Mouse (Mus musculus): Measurements from ENCODE around the gene Tpgs1.
"Not testable (repeated sequence)": the region's sequence is repeated elsewhere in the genome, so short reads cannot be mapped to it uniquely, and the experiment has no call there.

Tpgs1 gene

GRCm38 (mm10) chr10:79693580-79694378 lies 24.6 kb downstream of the Tpgs1 start:
- DNase-seq: no peak

GRCm38 (mm10) chr10:79694379-79694655 lies 25.1 kb downstream of the Tpgs1 start:
- no peak for DNase-seq

GRCm38 (mm10) chr10:79695231-79696128 lies 26.3 kb downstream of the Tpgs1 start:
- peak; percentile 90 for DNase-seq

DNA sequence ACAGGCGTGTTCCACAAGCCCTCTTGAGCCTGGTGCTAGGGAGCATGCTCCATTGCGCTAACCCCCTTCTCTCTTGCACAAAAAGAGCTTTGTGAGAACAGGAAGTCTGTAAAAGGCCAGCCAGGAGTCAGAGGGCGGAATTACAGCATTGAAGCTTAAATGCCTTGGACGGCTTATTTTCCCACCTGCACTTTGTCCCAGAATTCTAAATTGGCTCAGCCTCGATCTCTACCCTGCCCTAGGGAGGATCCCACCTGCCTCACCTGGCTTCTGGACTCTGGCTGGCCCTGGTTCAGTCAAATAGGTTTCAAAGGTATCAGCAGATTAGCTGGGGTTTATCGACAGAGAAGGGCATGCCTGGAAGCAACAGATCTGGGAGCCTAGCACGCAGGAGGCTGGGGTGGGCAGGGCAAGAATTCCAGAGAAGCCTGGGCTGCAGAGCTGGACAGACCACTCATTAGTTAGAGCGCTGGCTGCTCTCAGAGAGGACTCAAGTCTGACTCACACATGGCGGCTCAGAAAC lies 27.0 kb downstream of the Tpgs1 start:
- peak; percentile 52 for DNase-seq

- DNase-seq: peak; percentile 71
Measured at GRCm38 (mm10) chr10:79697916-79698315, 28.7 kb downstream of the Tpgs1 start.

DNA sequence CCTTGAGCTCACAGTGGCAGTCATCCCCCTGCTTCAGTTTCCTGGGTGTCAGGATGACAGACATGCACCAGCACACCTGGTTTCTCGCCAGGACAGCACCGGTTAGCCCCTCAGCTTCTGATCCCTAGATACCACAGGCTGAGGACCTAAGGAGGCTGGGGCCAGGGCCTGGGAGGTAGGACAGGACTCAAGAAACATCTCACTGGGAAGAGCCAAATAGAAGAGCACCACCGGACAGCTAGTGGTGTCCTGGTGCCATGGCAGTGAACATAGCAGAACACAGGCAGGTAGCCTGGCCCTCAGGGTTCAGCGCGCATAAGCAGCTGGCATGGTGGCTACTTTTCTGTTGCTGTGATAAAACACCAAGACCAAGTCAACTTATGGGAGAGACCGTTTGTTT lies 29.3 kb downstream of the Tpgs1 start:
- no peak for DNase-seq

GRCm38 (mm10) chr10:79700676-79701075 lies 31.5 kb downstream of the Tpgs1 start:
- no peak for DNase-seq

DNA sequence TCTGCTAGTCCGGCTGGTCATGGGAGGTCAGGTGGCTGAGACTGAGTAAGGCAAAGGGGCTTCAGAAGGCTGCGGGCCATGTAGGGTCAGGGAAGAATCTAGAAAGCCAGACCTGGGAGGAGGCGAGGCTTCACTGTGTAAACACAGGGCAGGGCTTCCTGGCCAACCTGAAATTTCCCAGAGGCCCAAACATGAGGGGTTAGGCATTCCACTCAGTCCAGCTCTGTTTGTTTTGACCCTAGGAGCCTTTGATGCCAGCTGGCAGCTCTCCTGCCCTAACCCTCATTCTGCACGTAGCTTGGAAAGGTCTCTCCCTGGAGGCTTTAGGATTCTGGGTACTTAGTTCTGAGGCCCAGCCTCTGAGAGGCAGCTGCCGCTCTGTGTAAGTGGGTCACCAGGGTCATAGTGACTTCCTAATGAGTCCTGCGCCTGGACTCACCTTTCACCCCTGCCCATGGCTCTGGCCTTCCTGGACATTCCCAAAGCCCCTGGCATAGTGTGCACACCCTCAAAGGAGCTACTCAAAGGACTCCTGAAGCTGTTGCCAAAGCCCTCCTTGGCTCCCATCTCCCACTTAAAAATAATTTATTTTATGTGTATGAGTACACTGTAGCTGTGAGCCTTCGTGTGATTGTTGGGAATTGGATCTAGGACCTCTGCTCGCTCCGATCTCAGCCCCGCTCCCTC lies 32.4 kb downstream of the Tpgs1 start:
- peak; percentile 81 for DNase-seq

DNA sequence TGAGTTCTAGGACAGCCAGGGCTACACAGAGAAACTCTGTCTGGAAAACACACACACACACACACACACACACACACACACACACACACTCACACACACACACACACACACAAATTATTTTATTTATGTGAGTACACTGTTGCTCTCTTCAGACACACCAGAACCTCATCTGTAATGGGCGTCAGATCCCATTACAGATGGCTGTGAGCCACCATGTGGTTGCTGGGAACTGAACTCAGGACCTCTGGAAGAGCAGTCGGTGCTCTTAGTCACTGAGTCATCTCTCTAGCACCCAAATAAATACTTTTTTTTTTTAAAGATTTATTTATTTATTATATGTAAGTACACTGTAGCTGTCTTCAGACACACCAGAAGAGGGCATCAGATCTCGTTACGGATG lies 33.8 kb downstream of the Tpgs1 start:
- not testable (repeated sequence) for DNase-seq

DNA sequence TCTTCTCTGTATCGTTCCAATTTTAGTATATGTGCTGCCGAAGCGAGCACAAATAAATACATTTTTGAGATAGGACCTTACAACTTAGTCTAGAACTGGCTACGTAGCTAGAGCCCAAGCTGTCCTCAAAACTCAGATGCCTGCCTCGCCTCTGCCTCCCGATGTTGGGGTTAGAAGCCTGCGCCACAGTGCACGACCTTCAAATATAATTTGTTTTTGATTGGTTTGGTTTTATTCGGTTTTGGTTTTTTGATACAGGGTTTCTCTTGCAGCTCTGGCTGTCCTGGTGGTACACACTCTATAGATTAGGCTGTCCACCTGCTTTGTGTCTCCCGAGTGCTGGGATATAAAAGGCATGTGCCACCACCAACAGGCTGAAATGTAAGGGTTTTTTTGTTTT lies 34.4 kb downstream of the Tpgs1 start:
- no peak for DNase-seq

- DNase-seq: peak; percentile 99
Measured at GRCm38 (mm10) chr10:79704065-79704969, 35.1 kb downstream of the Tpgs1 start, which contains the start of gene Bsg. Bsg (plus strand) TSS chr10:79704491.

DNA sequence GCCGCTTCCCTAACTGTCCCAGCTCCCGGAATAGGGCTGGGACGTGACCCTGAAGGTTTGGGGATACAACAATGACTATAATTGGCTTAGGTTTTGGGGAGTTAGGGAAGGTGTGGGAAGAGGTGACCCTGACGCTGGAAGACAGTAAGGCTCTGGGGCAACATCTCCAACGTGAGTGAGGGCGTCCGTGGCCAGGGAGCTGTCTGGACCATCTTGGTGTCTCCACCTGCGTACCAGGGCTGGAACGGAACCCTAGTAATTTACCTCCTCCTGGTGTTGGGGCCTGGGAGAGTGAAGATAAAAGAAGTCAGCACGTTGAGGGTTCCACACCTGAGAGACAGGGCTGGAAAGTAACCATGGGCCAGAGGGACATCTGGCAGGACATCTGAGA lies 35.8 kb downstream of the Tpgs1 start:
- DNase-seq: no peak

GRCm38 (mm10) chr10:79705951-79706350 lies 36.8 kb downstream of the Tpgs1 start:
- DNase-seq: no peak

DNA sequence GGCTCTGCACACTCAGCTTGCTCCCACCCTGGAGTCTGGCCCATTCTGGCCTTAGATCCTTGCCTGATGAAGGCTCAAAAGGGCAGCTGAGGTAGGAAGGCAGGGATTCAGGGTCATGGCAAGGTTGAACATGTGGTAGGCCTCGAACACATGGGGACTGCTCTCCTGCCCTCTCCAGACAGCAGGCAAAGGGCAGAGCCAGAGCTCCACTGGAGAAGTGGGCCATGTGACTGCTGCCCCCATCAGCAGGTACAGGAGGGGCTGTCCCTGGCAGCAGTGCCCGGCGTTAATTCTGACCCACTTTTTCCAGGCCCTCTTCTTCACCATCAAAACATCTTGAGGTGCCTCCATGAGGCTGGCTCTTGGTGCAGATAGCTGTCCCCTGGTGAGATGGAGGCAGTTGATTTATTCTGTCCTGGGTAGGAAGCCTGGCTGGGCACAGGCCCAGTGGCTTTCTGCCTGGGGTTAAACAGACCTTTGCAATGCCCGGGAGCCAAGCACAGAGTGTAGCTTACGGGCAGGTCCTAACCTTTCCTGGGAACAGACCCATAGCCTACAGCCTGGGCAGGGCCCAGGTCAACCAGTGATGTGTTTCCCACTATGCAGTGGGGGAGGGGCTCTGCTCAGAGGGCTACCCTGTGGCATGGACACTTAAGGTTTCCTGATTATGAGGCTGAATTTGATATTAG lies 37.4 kb downstream of the Tpgs1 start:
- no peak for DNase-seq

GRCm38 (mm10) chr10:79707162-79707561 lies 38.0 kb downstream of the Tpgs1 start:
- DNase-seq: no peak

- DNase-seq: no peak
Measured at GRCm38 (mm10) chr10:79707759-79708158, 38.6 kb downstream of the Tpgs1 start.

GRCm38 (mm10) chr10:79708668-79709067 lies 39.5 kb downstream of the Tpgs1 start:
- DNase-seq: no peak

DNA sequence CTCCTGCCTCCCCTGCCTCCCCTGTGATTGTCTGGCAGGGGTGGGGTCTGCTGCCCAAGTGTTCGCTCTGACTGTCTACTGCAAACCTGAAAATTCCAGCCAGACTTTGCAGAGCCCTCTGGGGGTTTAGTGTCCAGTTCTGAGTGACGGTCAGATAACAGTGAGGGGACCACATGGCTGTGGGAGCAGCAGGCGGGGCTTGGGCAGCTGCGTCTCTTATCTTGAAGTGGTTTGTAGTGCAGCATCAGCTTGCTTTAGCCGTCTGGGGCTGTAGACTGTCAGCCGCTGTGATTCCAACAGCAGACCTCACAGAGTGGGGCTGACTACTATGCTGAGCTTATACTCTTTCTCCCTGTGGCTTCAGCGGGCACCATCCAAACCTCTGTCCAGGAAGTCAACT lies 40.1 kb downstream of the Tpgs1 start:
- DNase-seq: no peak

DNA sequence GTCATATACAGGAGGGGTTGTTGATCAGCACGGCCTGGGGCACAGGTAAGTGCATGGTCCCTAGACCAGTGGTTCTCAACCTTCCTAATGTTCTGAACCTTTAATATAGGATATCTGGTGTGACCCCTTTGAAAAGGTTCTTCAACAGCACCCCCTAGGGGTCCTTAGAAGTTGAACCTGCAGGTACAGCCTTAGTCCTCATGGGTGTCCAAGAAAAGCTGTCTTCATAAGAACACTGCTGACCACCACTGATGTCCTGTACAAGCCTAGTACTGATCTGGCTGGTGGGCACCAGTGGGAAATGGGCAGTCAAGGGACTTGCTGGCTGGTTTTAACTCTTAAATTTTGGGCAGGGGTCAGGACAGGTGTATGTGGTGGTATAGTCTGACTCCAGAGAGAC lies 42.9 kb downstream of the Tpgs1 start:
- no peak for DNase-seq

DNA sequence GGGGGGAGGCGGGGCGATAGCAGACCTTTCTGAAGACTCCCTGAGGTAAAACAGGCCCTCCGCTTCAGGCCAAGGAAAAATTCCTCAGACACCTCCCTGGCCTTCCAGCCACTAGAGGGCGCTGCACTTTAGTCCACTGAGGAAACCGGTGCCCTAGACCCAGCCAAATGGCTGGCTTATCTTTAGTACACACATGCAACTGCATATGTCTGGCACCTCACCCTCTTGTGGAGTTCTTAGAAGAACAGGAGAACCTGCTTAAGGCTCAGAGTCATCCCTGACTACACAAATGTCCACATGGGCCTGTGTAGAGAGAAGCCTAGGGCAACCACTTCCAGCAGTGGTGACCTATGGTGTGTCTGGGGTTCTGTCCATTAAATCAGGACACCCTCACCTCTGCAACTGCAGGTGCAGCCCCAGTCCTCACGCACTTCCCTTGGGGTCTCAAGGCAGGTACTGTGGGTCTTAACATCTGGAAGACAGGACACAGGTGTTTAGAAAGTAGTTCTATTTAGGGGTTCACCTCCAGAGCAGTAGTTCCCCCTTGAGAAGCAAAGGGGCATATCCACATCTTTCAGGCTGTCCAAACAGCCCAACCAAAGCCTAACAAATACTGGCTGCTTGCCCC lies 43.4 kb downstream of the Tpgs1 start:
- peak; percentile 88 for DNase-seq

- DNase-seq: no peak
Measured at GRCm38 (mm10) chr10:79713163-79713562, 44.0 kb downstream of the Tpgs1 start.

Measured in lung, postnatal 10 days (tissue).